Mouse (Mus musculus): ENCODE measurements around the gene Prrt4. TPM values are rescaled to one million over a fixed set of nuclear protein-coding genes. Genes with fewer than 3 reads are reported as not detected.

Prrt4 gene
- polyA plus RNA-seq, 1 experiment from 2014 or later = 1.5 TPM

- no peak for ATAC-seq
- Histone ChIP-seq H3K9ac (no peak overlapping the region), H3K4me1 (no peaks in the 10 kb centered on the region), H3K36me3 (ENCODE audit: poor library complexity, severe bottlenecking) (peaks cover 73% of the 10 kb centered on the region), H3K27ac (no peak overlapping the region), H3K4me3 (no peak overlapping the region), H3K4me2 (no peak overlapping the region), H3K27me3 (no peaks in the 10 kb centered on the region), H3K9me3 (replicated peaks) (no peaks in the 10 kb centered on the region)
- WGBS = 96% methylated on average over 9 of the region's 9 CpGs
These were observed 41.9 kb downstream of the Prrt4 start for GRCm38 (mm10) chr6:29137441-29137840.

GRCm38 (mm10) chr6:29133100-29133499 is 46.3 kb downstream of the Prrt4 start:
- Histone ChIP-seq H3K4me3 (no peak overlapping the region), H3K9me3 (replicated peaks) (no peaks in the 10 kb centered on the region), H3K27me3 (no peaks in the 10 kb centered on the region), H3K9ac (no peak overlapping the region), H3K4me2 (no peak overlapping the region), H3K4me1 (no peaks in the 10 kb centered on the region), H3K36me3 (ENCODE audit: poor library complexity, severe bottlenecking) (peaks cover 92% of the 10 kb centered on the region), H3K27ac (no peak overlapping the region)
- 93% methylated on average over 9 of the region's 9 CpGs for WGBS
- ATAC-seq = no peak

GRCm38 (mm10) chr6:29126878-29127426 is 52.4 kb downstream of the Prrt4 start:
- WGBS = 92% methylated on average over 7 of the region's 7 CpGs
- no peak for ATAC-seq
- Histone ChIP-seq H3K27me3 (no peaks in the 10 kb centered on the region), H3K4me3 (no peak overlapping the region), H3K4me2 (no peak overlapping the region), H3K9me3 (replicated peaks) (no peaks in the 10 kb centered on the region), H3K9ac (no peak overlapping the region), H3K27ac (no peak overlapping the region), H3K4me1 (no peaks in the 10 kb centered on the region), H3K36me3 (ENCODE audit: poor library complexity, severe bottlenecking) (peaks cover 81% of the 10 kb centered on the region)

GRCm38 (mm10) chr6:29119990-29120389 is 59.4 kb downstream of the Prrt4 start:
- 92% methylated on average over 13 of the region's 13 CpGs for WGBS
- H3K4me3 ChIP-seq = no peak overlapping the region
- no peak overlapping the region for H3K9ac ChIP-seq
- H3K27ac ChIP-seq = no peak overlapping the region
- no peak for ATAC-seq
- no peaks in the 10 kb centered on the region for H3K27me3 ChIP-seq
- H3K36me3 ChIP-seq (ENCODE audit: poor library complexity, severe bottlenecking) = peaks cover 12% of the 10 kb centered on the region
- 0 out of 2 replicates have a peak, but pooled peaks cover 5% of the 10 kb centered on the region for H3K4me1 ChIP-seq
- H3K4me2 ChIP-seq = no peak overlapping the region
- no peaks in the 10 kb centered on the region for H3K9me3 ChIP-seq (replicated peaks)

Small RNAs within 50 kb of the gene (microRNA-seq; reads per million reads assigned to microRNA genes)
- gene Gm24303 = not detected

Other genes with a start within 250 kb of the Prrt4 start
- not detected in 2 replicates for gene Lep, start 119.4 kb downstream of the Prrt4 start, polyA plus RNA-seq (2015; fragmentation: Nextera tagmentation; extraction: Ambion mirVana)
- 46.9 and 48.8 TPM in 2 replicates for gene Rbm28, start 14.6 kb downstream of the Prrt4 start, polyA plus RNA-seq (2015; fragmentation: Nextera tagmentation; extraction: Ambion mirVana)
- 37.6 and 39.2 TPM in 2 replicates for gene Impdh1, start 36.8 kb upstream of the Prrt4 start, polyA plus RNA-seq (2015; fragmentation: Nextera tagmentation; extraction: Ambion mirVana)
- 38.3 and 38.6 TPM in 2 replicates for gene Hilpda, start 92.9 kb upstream of the Prrt4 start, polyA plus RNA-seq (2015; fragmentation: Nextera tagmentation; extraction: Ambion mirVana)
- 0.67 and 0.75 TPM in 2 replicates for gene Fam71f2, start 100.0 kb upstream of the Prrt4 start, polyA plus RNA-seq (2015; fragmentation: Nextera tagmentation; extraction: Ambion mirVana)
- gene Fam71f1, start 139.6 kb upstream of the Prrt4 start, polyA plus RNA-seq (2015; fragmentation: Nextera tagmentation; extraction: Ambion mirVana) = not detected in 2 replicates
- gene Calu, start 168.5 kb upstream of the Prrt4 start, polyA plus RNA-seq (2015; fragmentation: Nextera tagmentation; extraction: Ambion mirVana) = 163 and 177 TPM in 2 replicates
- gene Opn1sw, start 208.9 kb upstream of the Prrt4 start, polyA plus RNA-seq (2015; fragmentation: Nextera tagmentation; extraction: Ambion mirVana) = 0.44 TPM in 2 replicates
- gene Ccdc136, start 216.7 kb upstream of the Prrt4 start, polyA plus RNA-seq (2015; fragmentation: Nextera tagmentation; extraction: Ambion mirVana) = 34.3 and 37.0 TPM in 2 replicates